Mouse (Mus musculus) olfactory bulb, adult 2 months (tissue): ENCODE results near the gene Cybb.

Source experiments
- CTCF ChIP-seq: fragments of 200-500 bp; IDR thresholded peaks from 2 replicates; pipeline ENCODE4 v1.5.1; 2012; ENCODE audit warnings: low read depth, mild to moderate bottlenecking, low read length, moderate library complexity; ENCODE audit not compliant: insufficient read depth
- POLR2A ChIP-seq: fragments of 200-500 bp; IDR thresholded peaks from 2 replicates; pipeline ENCODE4 v1.6.1; 2012; ENCODE audit warnings: mild to moderate bottlenecking, low read depth, low read length, moderate library complexity; ENCODE audit not compliant: insufficient read depth

DNA sequence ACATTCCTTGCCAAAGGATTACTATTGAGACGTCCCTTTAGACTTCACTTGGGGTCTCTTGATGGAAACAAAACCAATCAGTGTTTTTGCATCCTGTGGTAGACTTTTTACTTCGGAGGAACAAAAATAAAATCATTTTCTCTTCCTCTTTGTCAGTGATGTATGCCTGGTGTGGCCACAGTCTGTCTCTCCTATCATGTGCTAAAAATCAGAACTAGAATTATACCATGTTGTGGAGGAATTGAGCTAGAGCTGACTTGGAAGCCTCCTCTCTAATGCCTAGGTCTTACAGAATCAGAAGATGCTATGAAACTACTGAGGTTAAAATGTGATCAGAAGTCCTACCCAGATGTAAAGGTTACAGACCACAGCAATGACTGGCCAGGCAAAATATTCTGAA lies 13.8 kb downstream of the Cybb start:
- TF ChIP-seq CTCF (no peak), POLR2A (no peak)
